ENCODE assay signal across 20 mouse cellular contexts in the genomic region with DNA sequence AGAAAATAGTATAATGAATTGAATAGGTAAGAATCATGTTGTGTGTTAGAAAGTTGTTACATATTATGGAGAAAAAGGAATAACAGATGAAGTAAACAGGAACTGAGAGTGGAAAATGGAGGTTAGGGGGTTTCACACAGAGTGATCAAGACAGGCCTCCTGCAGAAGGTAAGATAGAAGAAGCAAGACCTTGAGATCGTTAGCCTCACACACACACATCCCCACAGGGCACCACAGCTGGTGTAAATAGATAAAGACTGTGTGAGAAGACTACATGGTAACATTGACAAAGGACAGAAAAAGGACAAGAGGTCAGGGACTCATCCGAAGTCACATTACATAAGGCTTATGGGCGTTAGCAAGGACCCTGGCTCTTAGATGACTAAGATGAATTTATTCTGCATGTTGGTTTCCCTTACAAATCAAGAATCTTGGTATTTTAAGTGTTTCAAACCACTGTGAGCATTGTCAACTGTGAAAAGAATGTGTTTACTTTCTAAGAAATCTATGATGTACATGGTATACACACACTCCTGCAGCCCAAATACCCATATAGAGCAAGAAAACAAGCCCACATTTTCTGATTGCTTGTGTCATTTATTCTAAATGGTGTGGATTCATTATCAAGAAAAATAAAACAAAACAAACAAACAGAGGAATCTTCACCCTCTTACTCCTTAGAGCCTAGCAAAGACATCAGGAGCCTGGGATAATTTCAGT. TPM values are rescaled to one million over a fixed set of nuclear protein-coding genes. Genes with fewer than 3 reads are reported as not detected.
DNase-seq lines count a peak whose midpoint lies in the region; ATAC-seq and TF ChIP-seq lines count a peak whose summit lies in the region.
"Had no signal": no experiment of that assay in that cellular context is flagged by ENCODE, and none has a peak within 500 bp of the region (broad histone marks: within the 10 kb centered on the region; RNA-seq: fewer than 3 reads in every experiment).

No protein-coding gene starts in this region.

- peak overlapping the region; percentile 59 for H3K27ac ChIP-seq in liver, embryonic 16.5 days (ENCODE audit: low read length)
- no peak overlapping the region for H3K27ac ChIP-seq in midbrain, embryonic 13.5 days
- H3K27ac ChIP-seq in intestine, postnatal 0 days (ENCODE audit: low read depth, low read length) = no peak overlapping the region
- H3K27ac ChIP-seq: forebrain, embryonic 15.5 days; heart, embryonic 13.5 days; hindbrain, embryonic 10.5 days; kidney, embryonic 15.5 days; left cerebral cortex, adult 2 months; limb, embryonic 13.5 days had no signal

- DNase-seq in B cell, adult 2 months = peak; percentile 18 to 19
- DNase-seq in G1E (ENCODE audit: low spot score) = no peak
- no peak for DNase-seq in left cerebral cortex, adult 8-10 months (ENCODE audit: low spot score in 2 of 2)
- DNase-seq in frontal cortex, adult 2 months (ENCODE audit: extremely low spot score in 1 of 2, low spot score in 1 of 2) = no peak
- DNase-seq: cerebellum, adult 9-11 months; embryo, embryonic 11 days had no signal

- H3K4me1 ChIP-seq in G1E (ENCODE audit: insufficient read depth, low read depth, low read length) = peaks cover 17% of the 10 kb centered on the region
- peaks cover 8% of the 10 kb centered on the region for H3K4me1 ChIP-seq in liver, embryonic 16.5 days (ENCODE audit: control insufficient read depth, low read depth, low read length)
- H3K4me1 ChIP-seq in midbrain, embryonic 13.5 days (replicated peaks) = no peaks in the 10 kb centered on the region
- H3K4me1 ChIP-seq in intestine, postnatal 0 days (replicated peaks; ENCODE audit: control insufficient read depth, insufficient read depth, low read length) = no peaks in the 10 kb centered on the region
- H3K4me1 ChIP-seq: forebrain, embryonic 15.5 days; hindbrain, embryonic 10.5 days; kidney, embryonic 15.5 days had no signal

- ATAC-seq in G1E (ENCODE audit: extremely low read depth, insufficient number of reproducible peaks, low FRiP score, poor library complexity, severe bottlenecking) = peak; percentile 92
- ATAC-seq in granulocyte monocyte progenitor cell, adult 5-6 weeks (replicated peaks; ENCODE audit: poor library complexity, severe bottlenecking) = peak; percentile 66
- ATAC-seq in liver, embryonic 16.5 days (ENCODE audit: low read depth) = peak; percentile 97
- no peak for ATAC-seq in midbrain, embryonic 13.5 days
- no peak for ATAC-seq in intestine, postnatal 0 days
- ATAC-seq: forebrain, embryonic 15.5 days; lung, postnatal 0 days; Patski had no signal

- WGBS in liver, embryonic 16.5 days (ENCODE audit: insufficient replicate concordance) = 10% methylated on average over 3 of the region's 3 CpGs
- 67% methylated on average over 3 of the region's 3 CpGs for WGBS in midbrain, embryonic 13.5 days
- WGBS in intestine, postnatal 0 days = 32% methylated on average over 3 of the region's 3 CpGs

- H3K9me3 ChIP-seq in G1E (replicated peaks) = no peaks in the 10 kb centered on the region
- H3K9me3 ChIP-seq in liver, embryonic 16.5 days (replicated peaks; ENCODE audit: control insufficient read depth, low read length) = no peaks in the 10 kb centered on the region
- no peaks in the 10 kb centered on the region for H3K9me3 ChIP-seq in midbrain, embryonic 13.5 days
- H3K9me3 ChIP-seq in intestine, postnatal 0 days (ENCODE audit: control insufficient read depth) = no peaks in the 10 kb centered on the region
- H3K9me3 ChIP-seq: forebrain, embryonic 15.5 days; heart, embryonic 13.5 days; hindbrain, embryonic 10.5 days; kidney, embryonic 15.5 days; limb, embryonic 13.5 days had no signal

- H3K27me3 ChIP-seq in G1E (ENCODE audit: insufficient read depth, low read length) = no peaks in the 10 kb centered on the region
- H3K27me3 ChIP-seq in liver, embryonic 16.5 days (ENCODE audit: control insufficient read depth, insufficient read depth, low read depth, low read length) = no peaks in the 10 kb centered on the region
- no peaks in the 10 kb centered on the region for H3K27me3 ChIP-seq in midbrain, embryonic 13.5 days
- no peaks in the 10 kb centered on the region for H3K27me3 ChIP-seq in intestine, postnatal 0 days (replicated peaks; ENCODE audit: control insufficient read depth, insufficient read depth, low read length)
- H3K27me3 ChIP-seq: forebrain, embryonic 15.5 days; heart, embryonic 13.5 days; kidney, embryonic 15.5 days; limb, embryonic 13.5 days; Patski had no signal

- H3K4me2 ChIP-seq in liver, embryonic 16.5 days (ENCODE audit: low read depth, low read length) = no peak overlapping the region
- H3K4me2 ChIP-seq in midbrain, embryonic 13.5 days (replicated peaks) = no peak overlapping the region
- no peak overlapping the region for H3K4me2 ChIP-seq in intestine, postnatal 0 days (replicated peaks; ENCODE audit: low read depth)
- H3K4me2 ChIP-seq: forebrain, embryonic 15.5 days; heart, embryonic 13.5 days; kidney, embryonic 15.5 days; limb, embryonic 13.5 days; midbrain, embryonic 11.5 days had no signal

- no peak for TF ChIP-seq CTCF in G1E (IDR thresholded peaks at IDR 0.05; ENCODE audit: low read depth, low read length)
- TF ChIP-seq CTCF in intestine, postnatal 0 days (IDR thresholded peaks at IDR 0.05; ENCODE audit: low read depth) = no peak

- peaks cover 3% of the 10 kb centered on the region for H3K36me3 ChIP-seq in G1E (replicated peaks)
- no peaks in the 10 kb centered on the region for H3K36me3 ChIP-seq in liver, embryonic 16.5 days (ENCODE audit: control insufficient read depth, insufficient read depth)
- H3K36me3 ChIP-seq in midbrain, embryonic 13.5 days = no peaks in the 10 kb centered on the region
- no peaks in the 10 kb centered on the region for H3K36me3 ChIP-seq in intestine, postnatal 0 days (ENCODE audit: control insufficient read depth, insufficient read depth)
- H3K36me3 ChIP-seq: forebrain, embryonic 15.5 days; heart, embryonic 13.5 days; hindbrain, embryonic 10.5 days; kidney, embryonic 15.5 days had no signal

- H3K9ac ChIP-seq in liver, embryonic 16.5 days (ENCODE audit: low read depth, low read length) = no peak overlapping the region
- no peak overlapping the region for H3K9ac ChIP-seq in midbrain, embryonic 13.5 days (replicated peaks)
- H3K9ac ChIP-seq in intestine, postnatal 0 days (ENCODE audit: low read depth, low read length) = no peak overlapping the region
- H3K9ac ChIP-seq: forebrain, embryonic 15.5 days; heart, embryonic 13.5 days; kidney, embryonic 15.5 days; limb, embryonic 13.5 days had no signal

- no peak overlapping the region for H3K4me3 ChIP-seq in G1E (ENCODE audit: low read depth, low read length)
- H3K4me3 ChIP-seq in liver, embryonic 16.5 days (ENCODE audit: low read depth, low read length) = no peak overlapping the region
- H3K4me3 ChIP-seq in midbrain, embryonic 13.5 days (replicated peaks) = no peak overlapping the region
- H3K4me3 ChIP-seq in intestine, postnatal 0 days (ENCODE audit: low read depth, low read length) = no peak overlapping the region
- H3K4me3 ChIP-seq: forebrain, embryonic 15.5 days; heart, embryonic 13.5 days; hindbrain, embryonic 10.5 days; kidney, embryonic 15.5 days; left cerebral cortex, adult 2 months; limb, embryonic 13.5 days had no signal

RNA-seq across cellular contexts. Expression of gene Arl13b, which starts 12.7 kb away (rescaled TPM):
- total RNA-seq in G1E (2014; fragmentation: Nextera tagmentation) = 21.5 and 29.4 TPM in 2 replicates
- 12.3 and 15.6 TPM in 2 replicates for total RNA-seq in G1E (2017)
- polyA plus RNA-seq in G1E (2012) = 2.7 and 3.0 TPM in 2 replicates
- 6.9 and 10.7 TPM in 2 replicates for total RNA-seq in granulocyte monocyte progenitor cell, adult 5-6 weeks (2014; fragmentation: Nextera tagmentation)
- total RNA-seq in granulocyte monocyte progenitor cell, adult 5-6 weeks (2017) = 7.7 and 8.4 TPM in 2 replicates
- polyA plus RNA-seq in liver, embryonic 16.5 days (2015; fragmentation: Nextera tagmentation; extraction: Ambion mirVana) = 3.4 and 3.5 TPM in 2 replicates
- 13.3 and 14.8 TPM in 2 replicates for polyA plus RNA-seq in midbrain, embryonic 13.5 days (2015; fragmentation: Nextera tagmentation; extraction: Ambion mirVana)
- polyA plus RNA-seq in intestine, postnatal 0 days (2015; fragmentation: Nextera tagmentation; extraction: Ambion mirVana) = 9.8 and 10.0 TPM in 2 replicates
- 10 to 100 TPM in 3 of 4 experiments, 1 to 10 TPM in 1; 9.3 to 12.4 (median 11.1) TPM for total RNA-seq in left cerebral cortex, adult 8-10 months (2022)
- polyA plus RNA-seq in frontal cortex, adult 2 months (2012; rRNA removed) = 8.6 and 9.5 TPM in 2 replicates

RNA-seq across cellular contexts. Expression of gene Stx19, which starts 19.7 kb away (rescaled TPM):
- not detected in 2 replicates for total RNA-seq in G1E (2014; fragmentation: Nextera tagmentation)
- total RNA-seq in G1E (2017) = 0.06 and 0.11 TPM in 2 replicates
- not detected in 2 replicates for polyA plus RNA-seq in G1E (2012)
- not detected in 2 replicates for total RNA-seq in granulocyte monocyte progenitor cell, adult 5-6 weeks (2014; fragmentation: Nextera tagmentation)
- not detected in 2 replicates for total RNA-seq in granulocyte monocyte progenitor cell, adult 5-6 weeks (2017)
- polyA plus RNA-seq in liver, embryonic 16.5 days (2015; fragmentation: Nextera tagmentation; extraction: Ambion mirVana) = 0.07 and 0.08 TPM in 2 replicates
- 0.50 and 0.52 TPM in 2 replicates for polyA plus RNA-seq in midbrain, embryonic 13.5 days (2015; fragmentation: Nextera tagmentation; extraction: Ambion mirVana)
- 0.18 and 0.35 TPM in 2 replicates for polyA plus RNA-seq in intestine, postnatal 0 days (2015; fragmentation: Nextera tagmentation; extraction: Ambion mirVana)
- total RNA-seq in left cerebral cortex, adult 8-10 months (2022) = not detected
- polyA plus RNA-seq in frontal cortex, adult 2 months (2012; rRNA removed) = not detected in 2 replicates
- total RNA-seq: gastrocnemius, adult 8-10 months; left cerebral cortex, adult 2 months had no signal

RNA-seq across cellular contexts. Expression of gene Pros1, which starts 19.9 kb away (rescaled TPM):
- 13.8 and 16.9 TPM in 2 replicates for total RNA-seq in G1E (2014; fragmentation: Nextera tagmentation)
- total RNA-seq in G1E (2017) = 42.3 and 46.3 TPM in 2 replicates
- 2.0 TPM in 2 replicates for polyA plus RNA-seq in G1E (2012)
- total RNA-seq in granulocyte monocyte progenitor cell, adult 5-6 weeks (2014; fragmentation: Nextera tagmentation) = 1.5 and 3.7 TPM in 2 replicates
- total RNA-seq in granulocyte monocyte progenitor cell, adult 5-6 weeks (2017) = 7.0 and 9.1 TPM in 2 replicates
- polyA plus RNA-seq in liver, embryonic 16.5 days (2015; fragmentation: Nextera tagmentation; extraction: Ambion mirVana) = 12.6 and 12.7 TPM in 2 replicates
- polyA plus RNA-seq in midbrain, embryonic 13.5 days (2015; fragmentation: Nextera tagmentation; extraction: Ambion mirVana) = 9.1 and 9.3 TPM in 2 replicates
- 30.2 and 31.6 TPM in 2 replicates for polyA plus RNA-seq in intestine, postnatal 0 days (2015; fragmentation: Nextera tagmentation; extraction: Ambion mirVana)
- 10 to 100 TPM; 10.3 to 17.0 (median 13.4) TPM for total RNA-seq in left cerebral cortex, adult 8-10 months (2022)
- polyA plus RNA-seq in frontal cortex, adult 2 months (2012; rRNA removed) = 8.6 and 10.1 TPM in 2 replicates

RNA-seq across cellular contexts. Expression of gene Nsun3, which starts 47.6 kb away (rescaled TPM):
- total RNA-seq in G1E (2014; fragmentation: Nextera tagmentation) (112 and 141 TPM in 2 replicates), G1E (2017) (17.7 and 22.9 TPM in 2 replicates)
- polyA plus RNA-seq in G1E (2012) = 1.9 and 2.0 TPM in 2 replicates
- total RNA-seq in granulocyte monocyte progenitor cell, adult 5-6 weeks (2014; fragmentation: Nextera tagmentation) = 32.2 and 38.7 TPM in 2 replicates
- 20.7 and 26.9 TPM in 2 replicates for total RNA-seq in granulocyte monocyte progenitor cell, adult 5-6 weeks (2017)
- polyA plus RNA-seq in liver, embryonic 16.5 days (2015; fragmentation: Nextera tagmentation; extraction: Ambion mirVana) = 4.7 and 5.1 TPM in 2 replicates
- 10.4 and 11.4 TPM in 2 replicates for polyA plus RNA-seq in midbrain, embryonic 13.5 days (2015; fragmentation: Nextera tagmentation; extraction: Ambion mirVana)
- 6.0 and 6.3 TPM in 2 replicates for polyA plus RNA-seq in intestine, postnatal 0 days (2015; fragmentation: Nextera tagmentation; extraction: Ambion mirVana)
- 10 to 100 TPM in 3 of 4 experiments, 1 to 10 TPM in 1; 9.6 to 13.7 (median 12.3) TPM for total RNA-seq in left cerebral cortex, adult 8-10 months (2022)
- polyA plus RNA-seq in frontal cortex, adult 2 months (2012; rRNA removed) = 9.3 and 10.4 TPM in 2 replicates

Comparison
In these comparisons a context has a peak if more than half of its experiments do, and no peak if none do; other contexts are left out.
1. DNase-seq: peak in B cell, adult 2 months (2 of 2); none in G1E (single experiment), left cerebral cortex, adult 8-10 months (0 of 2) and frontal cortex, adult 2 months (0 of 2).
2. ATAC-seq: peak in G1E (single experiment), granulocyte monocyte progenitor cell, adult 5-6 weeks (single experiment) and liver, embryonic 16.5 days (single experiment); none in midbrain, embryonic 13.5 days (single experiment) and intestine, postnatal 0 days (single experiment).